Mouse (Mus musculus): Measurements from ENCODE around the gene Ranbp3l. TPM values are rescaled to one million over a fixed set of nuclear protein-coding genes. Genes with fewer than 3 reads are reported as not detected.

Ranbp3l gene
- polyA plus RNA-seq, 1 experiment, result not detected

GRCm38 (mm10) chr15:9075608-9076200 is 108.0 kb downstream of the Ranbp3l start:
- peaks cover 6% of the 10 kb centered on the region for H3K4me1 ChIP-seq (ENCODE audit: control insufficient read depth, insufficient read depth, low read length)
- TF ChIP-seq EP300 (IDR thresholded peaks at IDR 0.05; ENCODE audit: insufficient read depth, low read depth, low read length) (no peak), POLR2A (IDR thresholded peaks at IDR 0.05; ENCODE audit: insufficient read depth, low read length) (no peak), CTCF (IDR thresholded peaks at IDR 0.05; ENCODE audit: low read depth, low read length) (no peak)
- H3K9me3 ChIP-seq (replicated peaks; ENCODE audit: control insufficient read depth, insufficient read depth, low read length, poor library complexity, severe bottlenecking), result no peaks in the 10 kb centered on the region
- H3K27ac ChIP-seq (ENCODE audit: insufficient read depth, low read length), result no peak overlapping the region
- no peaks in the 10 kb centered on the region for H3K36me3 ChIP-seq (ENCODE audit: control insufficient read depth, insufficient read depth, low read length, poor library complexity, severe bottlenecking)
- H3K27me3 ChIP-seq (ENCODE audit: control insufficient read depth, insufficient read depth, low read length, poor library complexity, severe bottlenecking), result no peaks in the 10 kb centered on the region
- H3K4me3 ChIP-seq (ENCODE audit: low read depth, low read length), result no peak overlapping the region
- H3K9ac ChIP-seq (ENCODE audit: low read depth, poor library complexity, severe bottlenecking), result no peak overlapping the region

- TF ChIP-seq EP300 (IDR thresholded peaks at IDR 0.05; ENCODE audit: insufficient read depth, low read depth, low read length) (no peak), CTCF (IDR thresholded peaks at IDR 0.05; ENCODE audit: low read depth, low read length) (no peak), POLR2A (IDR thresholded peaks at IDR 0.05; ENCODE audit: insufficient read depth, low read length) (no peak)
- peaks cover 6% of the 10 kb centered on the region for H3K4me1 ChIP-seq (ENCODE audit: control insufficient read depth, insufficient read depth, low read length)
- no peaks in the 10 kb centered on the region for H3K27me3 ChIP-seq (ENCODE audit: control insufficient read depth, insufficient read depth, low read length, poor library complexity, severe bottlenecking)
- H3K9ac ChIP-seq (ENCODE audit: low read depth, poor library complexity, severe bottlenecking), result no peak overlapping the region
- no peaks in the 10 kb centered on the region for H3K36me3 ChIP-seq (ENCODE audit: control insufficient read depth, insufficient read depth, low read length, poor library complexity, severe bottlenecking)
- H3K4me3 ChIP-seq (ENCODE audit: low read depth, low read length), result no peak overlapping the region
- no peak overlapping the region for H3K27ac ChIP-seq (ENCODE audit: insufficient read depth, low read length)
- H3K9me3 ChIP-seq (replicated peaks; ENCODE audit: control insufficient read depth, insufficient read depth, low read length, poor library complexity, severe bottlenecking), result no peaks in the 10 kb centered on the region
Measured at GRCm38 (mm10) chr15:9078481-9079300, 110.9 kb downstream of the Ranbp3l start.

GRCm38 (mm10) chr15:9079626-9080025 is 111.9 kb downstream of the Ranbp3l start:
- H3K27me3 ChIP-seq (ENCODE audit: control insufficient read depth, insufficient read depth, low read length, poor library complexity, severe bottlenecking), result no peaks in the 10 kb centered on the region
- H3K27ac ChIP-seq (ENCODE audit: insufficient read depth, low read length), result no peak overlapping the region
- H3K4me3 ChIP-seq (ENCODE audit: low read depth, low read length), result no peak overlapping the region
- H3K9me3 ChIP-seq (replicated peaks; ENCODE audit: control insufficient read depth, insufficient read depth, low read length, poor library complexity, severe bottlenecking), result no peaks in the 10 kb centered on the region
- H3K4me1 ChIP-seq (ENCODE audit: control insufficient read depth, insufficient read depth, low read length), result peaks cover 5% of the 10 kb centered on the region
- TF ChIP-seq POLR2A (IDR thresholded peaks at IDR 0.05; ENCODE audit: insufficient read depth, low read length) (no peak), EP300 (IDR thresholded peaks at IDR 0.05; ENCODE audit: insufficient read depth, low read depth, low read length) (no peak), CTCF (IDR thresholded peaks at IDR 0.05; ENCODE audit: low read depth, low read length) (no peak)
- H3K9ac ChIP-seq (ENCODE audit: low read depth, poor library complexity, severe bottlenecking), result no peak overlapping the region
- no peaks in the 10 kb centered on the region for H3K36me3 ChIP-seq (ENCODE audit: control insufficient read depth, insufficient read depth, low read length, poor library complexity, severe bottlenecking)

DNA sequence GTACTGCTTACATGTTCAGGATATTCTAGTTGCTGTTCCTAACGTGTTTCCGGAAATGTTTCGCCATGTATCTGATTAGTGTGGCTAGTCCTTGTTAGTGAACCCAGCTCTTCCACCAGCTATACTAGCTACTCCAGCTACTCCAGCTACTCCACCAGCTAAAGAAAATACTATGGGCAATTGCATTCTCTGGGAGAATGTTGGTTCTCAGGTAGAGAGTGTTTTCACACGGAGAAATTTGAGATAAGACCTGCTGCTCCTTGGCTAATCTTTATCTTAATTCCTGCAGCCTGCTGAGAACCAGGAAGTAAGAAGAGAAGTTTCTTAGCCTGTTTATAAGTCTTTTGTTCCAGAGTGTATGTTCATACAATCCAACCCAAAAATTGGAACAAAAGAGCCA is 112.5 kb downstream of the Ranbp3l start:
- Histone ChIP-seq H3K36me3 (ENCODE audit: control insufficient read depth, insufficient read depth, low read length, poor library complexity, severe bottlenecking) (no peaks in the 10 kb centered on the region), H3K4me3 (ENCODE audit: low read depth, low read length) (no peak overlapping the region), H3K27ac (ENCODE audit: insufficient read depth, low read length) (no peak overlapping the region), H3K9me3 (replicated peaks; ENCODE audit: control insufficient read depth, insufficient read depth, low read length, poor library complexity, severe bottlenecking) (no peaks in the 10 kb centered on the region), H3K4me1 (ENCODE audit: control insufficient read depth, insufficient read depth, low read length) (peaks cover 2% of the 10 kb centered on the region), H3K9ac (ENCODE audit: low read depth, poor library complexity, severe bottlenecking) (no peak overlapping the region), H3K27me3 (ENCODE audit: control insufficient read depth, insufficient read depth, low read length, poor library complexity, severe bottlenecking) (no peaks in the 10 kb centered on the region)
- TF ChIP-seq EP300 (IDR thresholded peaks at IDR 0.05; ENCODE audit: insufficient read depth, low read depth, low read length), result no peak
- TF ChIP-seq CTCF (IDR thresholded peaks at IDR 0.05; ENCODE audit: low read depth, low read length), result no peak
- TF ChIP-seq POLR2A (IDR thresholded peaks at IDR 0.05; ENCODE audit: insufficient read depth, low read length), result no peak

GRCm38 (mm10) chr15:9081294-9081693 is 113.5 kb downstream of the Ranbp3l start:
- H3K9ac ChIP-seq (ENCODE audit: low read depth, poor library complexity, severe bottlenecking), result no peak overlapping the region
- no peaks in the 10 kb centered on the region for H3K27me3 ChIP-seq (ENCODE audit: control insufficient read depth, insufficient read depth, low read length, poor library complexity, severe bottlenecking)
- TF ChIP-seq EP300 (IDR thresholded peaks at IDR 0.05; ENCODE audit: insufficient read depth, low read depth, low read length), result no peak
- TF ChIP-seq CTCF (IDR thresholded peaks at IDR 0.05; ENCODE audit: low read depth, low read length), result no peak
- no peak for TF ChIP-seq POLR2A (IDR thresholded peaks at IDR 0.05; ENCODE audit: insufficient read depth, low read length)
- no peaks in the 10 kb centered on the region for H3K9me3 ChIP-seq (replicated peaks; ENCODE audit: control insufficient read depth, insufficient read depth, low read length, poor library complexity, severe bottlenecking)
- H3K36me3 ChIP-seq (ENCODE audit: control insufficient read depth, insufficient read depth, low read length, poor library complexity, severe bottlenecking), result no peaks in the 10 kb centered on the region
- no peak overlapping the region for H3K27ac ChIP-seq (ENCODE audit: insufficient read depth, low read length)
- H3K4me1 ChIP-seq (ENCODE audit: control insufficient read depth, insufficient read depth, low read length), result peaks cover 2% of the 10 kb centered on the region
- no peak overlapping the region for H3K4me3 ChIP-seq (ENCODE audit: low read depth, low read length)

DNA sequence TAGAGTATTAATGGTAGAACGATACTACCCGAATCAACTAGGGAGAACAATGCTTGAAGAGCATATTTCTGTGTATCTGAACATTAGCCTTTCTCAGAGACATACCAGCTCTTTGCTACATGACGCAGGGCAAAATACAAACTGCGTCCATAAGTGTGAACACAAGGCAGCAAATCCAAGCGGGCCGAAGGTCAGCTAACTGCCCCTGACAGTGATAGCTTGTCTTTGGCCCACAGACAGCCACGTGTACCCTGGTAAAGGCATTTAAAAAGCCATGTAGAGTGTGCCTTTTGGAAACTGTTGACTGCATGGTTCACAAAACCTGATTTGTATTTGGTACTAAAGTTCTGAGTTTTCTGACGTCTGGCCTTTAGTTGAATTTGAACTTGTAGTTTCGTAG is 115.0 kb downstream of the Ranbp3l start:
- Histone ChIP-seq H3K9ac (ENCODE audit: low read depth, poor library complexity, severe bottlenecking) (no peak overlapping the region), H3K27ac (ENCODE audit: insufficient read depth, low read length) (no peak overlapping the region), H3K36me3 (ENCODE audit: control insufficient read depth, insufficient read depth, low read length, poor library complexity, severe bottlenecking) (no peaks in the 10 kb centered on the region), H3K27me3 (ENCODE audit: control insufficient read depth, insufficient read depth, low read length, poor library complexity, severe bottlenecking) (no peaks in the 10 kb centered on the region), H3K4me3 (ENCODE audit: low read depth, low read length) (no peak overlapping the region), H3K9me3 (replicated peaks; ENCODE audit: control insufficient read depth, insufficient read depth, low read length, poor library complexity, severe bottlenecking) (no peaks in the 10 kb centered on the region), H3K4me1 (ENCODE audit: control insufficient read depth, insufficient read depth, low read length) (peaks cover 2% of the 10 kb centered on the region)
- no peak for TF ChIP-seq POLR2A (IDR thresholded peaks at IDR 0.05; ENCODE audit: insufficient read depth, low read length)
- no peak for TF ChIP-seq CTCF (IDR thresholded peaks at IDR 0.05; ENCODE audit: low read depth, low read length)
- TF ChIP-seq EP300 (IDR thresholded peaks at IDR 0.05; ENCODE audit: insufficient read depth, low read depth, low read length), result no peak

Data from ES-Bruce4 (cell line).